Mouse (Mus musculus) thymus, adult 2 months (tissue): ENCODE measurements at regions not wholly inside any gene's neighbourhood (a gene's known extent, or its start where the extent isn't known, plus 50 kb on each side); places are given as distances from the start of the nearest gene placed in this dataset.

ENCODE experiments used
- DNase-seq: peaks from one replicate; pipeline ENCODE4 v3.0.0; 2021
- H3K27ac ChIP-seq: fragments of 200-500 bp; 2 replicates; pipeline ENCODE4 v1.5.1; 2012; ENCODE audit warnings: low read length, control low read depth; ENCODE audit not compliant: control insufficient read depth, insufficient read depth
- H3K27me3 ChIP-seq: fragments of 200-500 bp; 2 replicates; pipeline ENCODE4 v1.6.1; 2012; ENCODE audit warnings: mild to moderate bottlenecking, low read length, moderate library complexity, mixed read lengths; ENCODE audit not compliant: control insufficient read depth, insufficient read depth
- H3K36me3 ChIP-seq: fragments of 200-500 bp; 2 replicates; pipeline ENCODE4 v1.6.1; 2012; ENCODE audit warnings: mild to moderate bottlenecking, low read length, moderate library complexity; ENCODE audit not compliant: control insufficient read depth, insufficient read depth
- H3K4me1 ChIP-seq: fragments of 200-500 bp; replicated peaks from 2 replicates; pipeline ENCODE4 v1.6.1; 2012; ENCODE audit warnings: low read length; ENCODE audit not compliant: control insufficient read depth, insufficient read depth
- H3K4me3 ChIP-seq: fragments of 200-500 bp; 2 replicates; pipeline ENCODE4 v1.5.1; 2012; ENCODE audit warnings: mild to moderate bottlenecking, low read length, control low read depth, moderate library complexity; ENCODE audit not compliant: control insufficient read depth, insufficient read depth
- CTCF ChIP-seq: fragments of 200-500 bp; IDR thresholded peaks from 2 replicates; pipeline ENCODE4 v1.5.1; 2012; ENCODE audit warnings: mild to moderate bottlenecking, control low read depth, low read length, moderate library complexity, borderline replicate concordance; ENCODE audit not compliant: control insufficient read depth, poor library complexity, insufficient read depth; ENCODE audit errors: extremely low read depth
- POLR2A ChIP-seq: fragments of 200-500 bp; IDR thresholded peaks from 2 replicates; pipeline ENCODE4 v1.6.1; 2012; ENCODE audit warnings: mild to moderate bottlenecking, low read length, control low read depth, moderate library complexity; ENCODE audit not compliant: control insufficient read depth, poor library complexity, insufficient read depth; ENCODE audit errors: extremely low read depth
- WGBS: fragments of 180-500 bp; shearing (Covaris S2); methylation state at CpG from one replicate; pipeline ENCODE4 v1.1.7; 2018; 5-methylcytosine and 5-hydroxymethylcytosine counted together

DNA sequence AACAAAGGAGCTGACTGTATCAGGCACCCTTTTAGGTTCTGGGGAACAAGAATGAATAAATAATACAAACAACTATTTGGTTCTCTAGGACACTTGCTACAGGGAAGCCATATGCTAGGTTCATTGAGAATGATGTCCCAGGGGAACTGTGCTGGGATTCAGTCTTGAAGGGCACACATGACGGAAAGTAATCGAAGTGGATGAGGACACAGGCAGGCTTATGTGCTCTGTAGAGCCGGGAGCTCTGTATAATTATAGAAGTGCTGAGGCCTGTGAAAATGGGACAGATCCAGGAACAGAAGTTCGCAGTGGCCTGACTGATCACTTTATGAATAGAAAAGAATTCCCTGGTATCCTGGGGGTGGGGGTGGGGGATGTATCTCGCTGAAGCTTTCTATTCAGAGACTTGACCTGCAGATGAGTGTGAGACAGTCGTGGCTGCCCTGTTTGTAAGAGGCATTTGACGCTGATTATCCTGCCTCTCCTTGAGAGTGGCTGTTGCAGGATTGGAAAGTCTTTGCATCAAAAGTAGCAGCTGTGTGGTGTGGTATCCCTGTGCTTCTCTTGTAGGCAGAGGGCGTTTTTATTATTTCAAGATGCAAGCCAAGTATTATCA, 700.2 kb downstream of the Slc4a3 start:
- H3K27ac ChIP-seq = no peak overlapping the region
- H3K27me3 ChIP-seq = no peaks in the 10 kb centered on the region
- no peak overlapping the region for H3K4me3 ChIP-seq
- TF ChIP-seq CTCF (no peak), POLR2A (no peak)
- H3K4me1 ChIP-seq = no peaks in the 10 kb centered on the region
- H3K36me3 ChIP-seq = no peaks in the 10 kb centered on the region
- WGBS = 75% methylated on average over 8 of the region's 8 CpGs
- DNase-seq = no peak

GRCm38 (mm10) chr1:76247126-76247525, 701.1 kb downstream of the Slc4a3 start:
- Histone ChIP-seq H3K4me3 (no peak overlapping the region), H3K27ac (no peak overlapping the region), H3K36me3 (no peaks in the 10 kb centered on the region), H3K27me3 (no peaks in the 10 kb centered on the region), H3K4me1 (no peaks in the 10 kb centered on the region)
- TF ChIP-seq POLR2A = no peak
- WGBS = 73% methylated on average over 8 of the region's 8 CpGs
- DNase-seq = no peak

DNA sequence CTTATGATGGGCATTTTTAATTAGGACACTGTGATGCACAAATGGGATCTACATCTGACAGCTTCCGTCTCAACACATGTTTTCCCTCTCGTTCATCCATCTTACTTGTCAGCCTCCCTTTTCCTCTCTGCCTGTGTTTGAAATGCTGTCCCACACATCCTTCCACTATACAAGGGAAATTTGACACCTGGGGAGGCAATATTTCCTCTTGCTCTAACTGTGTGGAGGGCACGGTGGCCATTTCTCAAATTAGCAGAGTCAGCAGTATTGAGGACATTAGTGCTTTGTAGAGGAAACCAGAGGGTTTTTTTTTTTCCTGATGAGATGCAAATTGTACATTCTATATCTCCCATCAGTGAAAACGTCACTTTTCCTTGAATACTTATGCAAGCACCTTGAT, 712.2 kb downstream of the Slc4a3 start:
- H3K27me3 ChIP-seq = no peaks in the 10 kb centered on the region
- H3K27ac ChIP-seq = no peak overlapping the region
- no peak for DNase-seq
- WGBS = 74% methylated on average over 4 of the region's 4 CpGs
- TF ChIP-seq CTCF = no peak
- H3K4me3 ChIP-seq = no peak overlapping the region
- no peaks in the 10 kb centered on the region for H3K36me3 ChIP-seq
- no peaks in the 10 kb centered on the region for H3K4me1 ChIP-seq

GRCm38 (mm10) chr1:76276148-76276547, 730.1 kb downstream of the Slc4a3 start:
- no peak for DNase-seq
- Histone ChIP-seq H3K4me3 (no peak overlapping the region), H3K27ac (no peak overlapping the region), H3K27me3 (no peaks in the 10 kb centered on the region), H3K36me3 (no peaks in the 10 kb centered on the region), H3K4me1 (no peaks in the 10 kb centered on the region)
- no peak for TF ChIP-seq CTCF
- no peak for TF ChIP-seq POLR2A
- 54% methylated on average over 7 of the region's 7 CpGs for WGBS

- Histone ChIP-seq H3K27me3 (no peaks in the 10 kb centered on the region), H3K4me1 (no peaks in the 10 kb centered on the region), H3K4me3 (no peak overlapping the region), H3K27ac (no peak overlapping the region), H3K36me3 (no peaks in the 10 kb centered on the region)
- no peak for TF ChIP-seq POLR2A
- TF ChIP-seq CTCF = no peak
- DNase-seq = no peak
- WGBS = 78% methylated on average over 3 of the region's 3 CpGs
Observed at GRCm38 (mm10) chr1:76276624-76277023, 730.6 kb downstream of the Slc4a3 start.

DNA sequence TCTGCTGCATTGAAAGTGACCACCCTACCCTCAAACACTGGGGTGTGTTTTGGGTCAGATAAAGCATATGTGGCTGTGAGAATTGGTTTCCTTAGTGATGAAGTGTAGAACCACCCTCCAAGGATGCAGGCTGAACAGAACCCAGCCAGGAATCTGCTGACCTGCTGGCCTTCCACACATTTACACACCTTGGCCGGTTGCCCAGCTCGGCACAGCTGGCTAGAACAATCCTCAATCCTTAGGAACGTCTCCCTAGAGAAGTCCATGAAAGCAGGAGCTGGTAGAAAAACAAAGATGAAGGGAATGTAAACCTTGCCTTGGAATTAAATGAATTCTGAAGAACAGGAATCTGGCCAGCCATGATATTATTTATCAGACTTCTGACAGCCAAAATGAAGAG, 737.3 kb downstream of the Slc4a3 start:
- Histone ChIP-seq H3K4me3 (no peak overlapping the region), H3K27ac (no peak overlapping the region), H3K27me3 (no peaks in the 10 kb centered on the region), H3K4me1 (no peaks in the 10 kb centered on the region), H3K36me3 (no peaks in the 10 kb centered on the region)
- no peak for DNase-seq
- WGBS = 81% methylated on average over 3 of the region's 3 CpGs
- TF ChIP-seq CTCF (no peak), POLR2A (no peak)

GRCm38 (mm10) chr1:76322943-76323559, 777.0 kb downstream of the Slc4a3 start:
- no peaks in the 10 kb centered on the region for H3K27me3 ChIP-seq
- 84% methylated on average over 4 of the region's 4 CpGs for WGBS
- no peaks in the 10 kb centered on the region for H3K4me1 ChIP-seq
- no peak for DNase-seq
- H3K27ac ChIP-seq = no peak overlapping the region
- no peaks in the 10 kb centered on the region for H3K36me3 ChIP-seq
- TF ChIP-seq POLR2A (no peak), CTCF (no peak)
- H3K4me3 ChIP-seq = no peak overlapping the region
